Mouse (Mus musculus): Measurements from ENCODE around the gene Hus1. TPM values are rescaled to one million over a fixed set of nuclear protein-coding genes. Genes with fewer than 3 reads are reported as not detected.

The Hus1 gene
- polyA plus RNA-seq (2015; fragmentation: Nextera tagmentation; extraction: Ambion mirVana), result 14.6 and 14.7 TPM in 2 replicates

DNA sequence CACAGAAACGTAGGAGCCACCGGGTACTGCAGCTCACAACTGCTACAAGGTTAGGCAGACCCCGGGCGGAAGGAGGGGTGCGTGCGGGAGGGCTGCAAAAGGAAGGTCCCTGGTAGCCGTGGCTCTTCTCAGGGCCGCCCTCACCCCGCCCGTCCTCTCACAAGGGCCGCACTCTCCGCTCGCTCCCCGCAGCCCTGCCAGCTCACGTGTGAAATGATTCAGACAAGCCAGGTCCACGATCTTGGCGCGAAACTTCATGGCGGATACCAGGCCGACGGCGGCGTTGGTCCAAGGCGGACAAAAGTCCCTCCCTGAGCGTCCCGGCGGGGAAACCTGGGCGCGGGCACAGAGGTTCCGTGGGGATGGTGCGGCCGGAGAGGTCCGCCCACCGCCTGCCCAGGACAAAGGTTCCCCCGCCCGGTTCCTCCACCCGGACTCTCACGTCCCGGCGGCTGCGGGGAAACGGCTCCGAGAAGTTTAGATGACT lies at the start of gene Hus1:
Hus1 (minus strand) TSS at position 339 of the 487 bp plus-strand sequence.
- 0% methylated on average over 43 of the region's 43 CpGs for WGBS
- H3K9me3 ChIP-seq (replicated peaks; ENCODE audit: low read length), result no peaks in the 10 kb centered on the region
- ATAC-seq (replicated peaks; ENCODE audit: low FRiP score, low read depth) (peak; percentile 96), DNase-seq (ENCODE audit: low spot score) (peak; percentile 91)
- H3K9ac ChIP-seq (ENCODE audit: low read depth, low read length), result peak within 1 kb of the TSS; percentile 83
- H3K27me3 ChIP-seq (ENCODE audit: insufficient read depth, low read length), result no peaks in the 10 kb centered on the region
- H3K36me3 ChIP-seq (ENCODE audit: insufficient read depth, low read length), result peaks cover 15% of the 10 kb centered on the region; the same call in 1 of the 2 replicates
- no peak for TF ChIP-seq CTCF (IDR thresholded peaks at IDR 0.05; ENCODE audit: low read depth)
- H3K27ac ChIP-seq, result peak within 1 kb of the TSS; percentile 94
- peak within 1 kb of the TSS; percentile 77 for H3K4me3 ChIP-seq (replicated peaks; ENCODE audit: low read depth, low read length)
- no peaks in the 10 kb centered on the region; the same call in none of the 2 replicates for H3K4me1 ChIP-seq (replicated peaks; ENCODE audit: insufficient read depth, low read length)
- H3K4me2 ChIP-seq (ENCODE audit: low read length), result peak within 1 kb of the TSS; percentile 86

DNA sequence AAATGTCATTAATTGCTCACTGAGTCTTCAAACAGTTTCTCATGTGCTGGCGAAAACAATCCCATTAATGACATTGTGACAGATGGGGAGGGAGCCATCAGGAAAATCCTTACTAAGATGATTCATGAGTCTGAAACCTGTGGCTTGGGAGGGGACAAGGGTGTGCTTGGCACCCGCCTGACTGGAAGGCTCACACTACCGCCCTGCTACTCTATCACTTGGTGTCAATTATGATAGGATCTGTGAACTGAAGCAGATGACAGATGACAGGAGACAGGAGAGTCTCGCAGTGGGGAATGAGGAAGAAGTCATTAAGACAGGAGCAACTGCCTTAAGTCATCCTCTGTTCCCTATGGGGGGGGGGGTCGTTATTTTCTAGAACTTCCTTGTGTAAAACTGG lies 49.5 kb upstream of the Hus1 start:
- Histone ChIP-seq H3K9ac (ENCODE audit: low read depth, low read length) (no peak overlapping the region), H3K27me3 (ENCODE audit: insufficient read depth, low read length) (no peaks in the 10 kb centered on the region), H3K27ac (no peak overlapping the region), H3K4me1 (replicated peaks; ENCODE audit: insufficient read depth, low read length) (no peaks in the 10 kb centered on the region), H3K9me3 (replicated peaks; ENCODE audit: low read length) (no peaks in the 10 kb centered on the region), H3K4me2 (ENCODE audit: low read length) (no peak overlapping the region), H3K36me3 (ENCODE audit: insufficient read depth, low read length) (no peaks in the 10 kb centered on the region), H3K4me3 (replicated peaks; ENCODE audit: low read depth, low read length) (no peak overlapping the region)
- 63% methylated on average over 5 of the region's 5 CpGs for WGBS
- ATAC-seq (replicated peaks; ENCODE audit: low FRiP score, low read depth), result no peak
- DNase-seq (ENCODE audit: low spot score), result no peak
- TF ChIP-seq CTCF (IDR thresholded peaks at IDR 0.05; ENCODE audit: low read depth), result no peak

DNA sequence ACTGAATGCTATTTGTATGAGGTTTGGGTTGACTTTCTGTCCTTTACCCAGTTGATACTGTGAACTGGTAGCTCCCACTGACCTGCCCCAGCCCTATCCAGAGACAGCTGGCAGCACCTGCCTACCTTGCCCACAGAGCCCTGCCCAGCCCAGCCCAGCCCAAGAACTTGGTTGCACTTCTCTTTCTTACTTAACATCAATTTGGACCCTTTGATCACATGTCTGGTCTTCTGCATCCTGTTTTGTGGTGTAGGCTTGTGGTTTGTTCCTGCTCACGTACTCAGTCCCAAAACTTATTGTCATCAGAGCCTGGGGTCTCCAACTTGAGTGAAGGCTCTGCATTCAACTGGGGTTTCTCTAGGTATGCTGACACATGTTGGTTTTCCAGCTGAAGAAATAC lies 49.0 kb upstream of the Hus1 start:
- 83% methylated on average over 1 of the region's 1 CpGs for WGBS
- Histone ChIP-seq H3K27ac (no peak overlapping the region), H3K9me3 (replicated peaks; ENCODE audit: low read length) (no peaks in the 10 kb centered on the region), H3K4me1 (replicated peaks; ENCODE audit: insufficient read depth, low read length) (no peaks in the 10 kb centered on the region), H3K4me2 (ENCODE audit: low read length) (no peak overlapping the region), H3K9ac (ENCODE audit: low read depth, low read length) (no peak overlapping the region), H3K36me3 (ENCODE audit: insufficient read depth, low read length) (no peaks in the 10 kb centered on the region), H3K4me3 (replicated peaks; ENCODE audit: low read depth, low read length) (no peak overlapping the region), H3K27me3 (ENCODE audit: insufficient read depth, low read length) (no peaks in the 10 kb centered on the region)
- DNase-seq (ENCODE audit: low spot score) (no peak), ATAC-seq (replicated peaks; ENCODE audit: low FRiP score, low read depth) (no peak)
- no peak for TF ChIP-seq CTCF (IDR thresholded peaks at IDR 0.05; ENCODE audit: low read depth)

DNA sequence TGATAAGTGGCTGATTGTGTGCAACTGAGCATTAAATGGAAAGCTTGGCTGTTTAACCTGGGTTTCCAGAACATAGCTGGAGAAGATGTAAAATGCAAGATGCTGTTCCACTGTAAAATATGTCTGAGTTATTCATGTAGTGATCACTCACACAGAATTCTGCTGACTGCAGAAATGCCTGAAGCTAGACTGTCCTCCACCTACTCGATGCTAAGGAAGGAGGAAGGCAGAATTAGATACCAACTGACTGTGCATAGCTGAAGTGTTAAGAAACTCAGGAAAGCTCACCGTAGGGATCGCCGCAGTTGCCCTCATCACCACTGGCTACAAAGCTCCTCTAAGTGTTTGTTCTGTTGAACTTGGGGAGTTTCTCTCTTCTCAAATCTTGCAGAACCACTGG lies 46.7 kb upstream of the Hus1 start:
- H3K4me3 ChIP-seq (replicated peaks; ENCODE audit: low read depth, low read length), result no peak overlapping the region
- ATAC-seq (replicated peaks; ENCODE audit: low FRiP score, low read depth) (no peak), DNase-seq (ENCODE audit: low spot score) (no peak)
- H3K4me1 ChIP-seq (replicated peaks; ENCODE audit: insufficient read depth, low read length), result no peaks in the 10 kb centered on the region
- WGBS, result 83% methylated on average over 4 of the region's 4 CpGs
- H3K27me3 ChIP-seq (ENCODE audit: insufficient read depth, low read length), result no peaks in the 10 kb centered on the region
- no peak overlapping the region for H3K9ac ChIP-seq (ENCODE audit: low read depth, low read length)
- no peak overlapping the region for H3K4me2 ChIP-seq (ENCODE audit: low read length)
- TF ChIP-seq CTCF (IDR thresholded peaks at IDR 0.05; ENCODE audit: low read depth), result no peak
- no peak overlapping the region for H3K27ac ChIP-seq
- H3K36me3 ChIP-seq (ENCODE audit: insufficient read depth, low read length), result no peaks in the 10 kb centered on the region
- H3K9me3 ChIP-seq (replicated peaks; ENCODE audit: low read length), result no peaks in the 10 kb centered on the region

DNA sequence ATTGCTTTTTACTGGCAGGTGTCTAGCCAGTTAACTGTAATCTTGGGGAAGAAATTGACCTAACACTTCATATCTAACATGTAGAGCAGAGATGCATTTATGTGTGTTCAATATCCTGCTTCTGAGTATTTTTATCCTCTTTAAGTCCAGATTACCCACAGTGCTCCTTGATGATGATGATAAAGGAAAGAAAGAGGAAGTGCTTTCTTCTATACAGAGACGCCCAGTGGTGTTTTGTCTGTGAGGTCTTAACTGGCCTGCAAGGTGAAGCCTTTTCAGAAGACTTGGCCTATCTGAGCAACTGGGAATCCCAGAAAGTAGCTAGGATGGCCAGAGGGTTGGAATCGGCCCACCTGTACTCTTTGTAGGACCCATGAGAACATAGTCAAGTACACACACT lies 45.9 kb upstream of the Hus1 start:
- 87% methylated on average over 2 of the region's 2 CpGs for WGBS
- Histone ChIP-seq H3K9ac (ENCODE audit: low read depth, low read length) (no peak overlapping the region), H3K4me1 (replicated peaks; ENCODE audit: insufficient read depth, low read length) (no peaks in the 10 kb centered on the region), H3K27me3 (ENCODE audit: insufficient read depth, low read length) (no peaks in the 10 kb centered on the region), H3K9me3 (replicated peaks; ENCODE audit: low read length) (no peaks in the 10 kb centered on the region), H3K4me2 (ENCODE audit: low read length) (no peak overlapping the region), H3K4me3 (replicated peaks; ENCODE audit: low read depth, low read length) (no peak overlapping the region), H3K27ac (no peak overlapping the region), H3K36me3 (ENCODE audit: insufficient read depth, low read length) (no peaks in the 10 kb centered on the region)
- ATAC-seq (replicated peaks; ENCODE audit: low FRiP score, low read depth), result no peak
- DNase-seq (ENCODE audit: low spot score), result no peak
- no peak for TF ChIP-seq CTCF (IDR thresholded peaks at IDR 0.05; ENCODE audit: low read depth)

DNA sequence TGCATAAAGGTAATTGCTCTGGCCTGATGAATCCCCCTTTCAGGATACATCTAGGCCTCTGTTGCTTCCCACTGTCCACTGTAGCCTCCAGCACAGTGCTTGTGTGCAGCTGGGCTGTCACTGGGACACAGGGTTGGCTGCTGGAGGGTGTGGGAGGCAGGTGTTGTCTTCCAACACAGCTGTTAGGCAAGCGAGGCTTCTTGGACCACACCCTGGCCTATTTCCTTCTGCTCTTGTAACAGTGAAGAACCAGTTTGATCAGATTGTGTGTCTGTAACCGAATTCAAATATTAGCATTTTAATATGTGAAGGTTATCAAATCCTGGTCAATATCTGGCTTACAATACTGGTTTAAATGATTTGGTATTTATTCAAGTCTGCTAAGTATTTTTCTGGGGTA lies 40.9 kb upstream of the Hus1 start:
- 58% methylated on average over 2 of the region's 2 CpGs for WGBS
- Histone ChIP-seq H3K9ac (ENCODE audit: low read depth, low read length) (no peak overlapping the region), H3K36me3 (ENCODE audit: insufficient read depth, low read length) (no peaks in the 10 kb centered on the region), H3K27ac (no peak overlapping the region), H3K27me3 (ENCODE audit: insufficient read depth, low read length) (no peaks in the 10 kb centered on the region), H3K4me3 (replicated peaks; ENCODE audit: low read depth, low read length) (no peak overlapping the region), H3K4me2 (ENCODE audit: low read length) (no peak overlapping the region), H3K9me3 (replicated peaks; ENCODE audit: low read length) (no peaks in the 10 kb centered on the region), H3K4me1 (replicated peaks; ENCODE audit: insufficient read depth, low read length) (0 out of 2 replicates have a peak, but pooled peaks cover 4% of the 10 kb centered on the region)
- DNase-seq (ENCODE audit: low spot score) (no peak), ATAC-seq (replicated peaks; ENCODE audit: low FRiP score, low read depth) (no peak)
- no peak for TF ChIP-seq CTCF (IDR thresholded peaks at IDR 0.05; ENCODE audit: low read depth)

DNA sequence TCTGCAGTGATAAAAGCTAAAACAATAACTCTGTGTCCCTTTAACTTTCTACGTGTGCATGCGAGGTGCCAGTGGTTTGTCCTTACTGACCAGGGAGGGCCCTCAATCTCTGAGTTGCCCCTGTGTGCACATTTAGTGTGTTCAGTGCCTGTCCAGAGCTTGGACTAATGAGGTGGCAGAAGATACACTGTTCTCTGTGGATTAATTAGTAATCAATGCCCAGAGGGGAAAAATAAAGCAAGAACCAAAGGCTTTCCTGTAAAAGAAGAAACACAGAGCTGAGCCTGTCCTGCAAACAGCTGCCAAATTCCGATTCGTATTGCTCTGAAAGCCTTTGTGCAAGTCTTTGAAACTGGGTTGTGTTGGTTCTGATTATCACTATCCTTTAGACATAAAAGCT lies 39.2 kb upstream of the Hus1 start:
- H3K27me3 ChIP-seq (ENCODE audit: insufficient read depth, low read length), result no peaks in the 10 kb centered on the region
- ATAC-seq (replicated peaks; ENCODE audit: low FRiP score, low read depth), result no peak
- no peak overlapping the region for H3K4me3 ChIP-seq (replicated peaks; ENCODE audit: low read depth, low read length)
- H3K4me2 ChIP-seq (ENCODE audit: low read length), result no peak overlapping the region
- no peak for TF ChIP-seq CTCF (IDR thresholded peaks at IDR 0.05; ENCODE audit: low read depth)
- H3K9ac ChIP-seq (ENCODE audit: low read depth, low read length), result no peak overlapping the region
- H3K9me3 ChIP-seq (replicated peaks; ENCODE audit: low read length), result no peaks in the 10 kb centered on the region
- H3K4me1 ChIP-seq (replicated peaks; ENCODE audit: insufficient read depth, low read length), result 0 out of 2 replicates have a peak, but pooled peaks cover 4% of the 10 kb centered on the region
- WGBS, result 74% methylated on average over 4 of the region's 4 CpGs
- no peak overlapping the region for H3K27ac ChIP-seq
- no peak for DNase-seq (ENCODE audit: low spot score)
- H3K36me3 ChIP-seq (ENCODE audit: insufficient read depth, low read length), result no peaks in the 10 kb centered on the region
